Mouse (Mus musculus) T-helper 2 cell (primary cell): ENCODE results near the gene Cd247.

Experiments used
- in situ Hi-C: fragments of 300-600 bp; cut with MboI, MseI; formaldehyde crosslinking; loops from one replicate; pipeline ENCODE4 v1.15.1; 2025; ENCODE audit warnings: high pct_unique_total_duplicates

Cd247 gene

DNA sequence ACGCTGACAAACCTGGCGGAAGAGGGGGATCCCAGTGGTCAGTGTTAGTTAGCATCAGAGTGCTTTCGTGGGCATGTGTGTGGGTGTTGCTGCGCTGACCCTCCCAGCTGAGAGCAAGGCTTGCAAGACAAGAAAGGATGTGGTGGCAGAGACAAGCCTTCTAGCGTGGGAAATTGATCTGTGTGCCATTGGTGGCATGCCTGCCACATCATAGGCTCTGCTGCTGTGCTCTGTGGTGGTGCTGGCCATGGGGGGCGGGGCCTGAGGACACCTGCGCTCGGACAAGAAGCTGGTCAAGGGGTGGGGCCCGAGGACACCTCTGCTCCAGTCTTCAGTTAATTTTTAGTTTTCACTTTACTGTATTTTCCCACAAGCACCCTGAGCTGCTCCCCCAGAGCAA lies 27.9 kb downstream of the Cd247 start:
- in situ Hi-C loops, result no loop called here

DNA sequence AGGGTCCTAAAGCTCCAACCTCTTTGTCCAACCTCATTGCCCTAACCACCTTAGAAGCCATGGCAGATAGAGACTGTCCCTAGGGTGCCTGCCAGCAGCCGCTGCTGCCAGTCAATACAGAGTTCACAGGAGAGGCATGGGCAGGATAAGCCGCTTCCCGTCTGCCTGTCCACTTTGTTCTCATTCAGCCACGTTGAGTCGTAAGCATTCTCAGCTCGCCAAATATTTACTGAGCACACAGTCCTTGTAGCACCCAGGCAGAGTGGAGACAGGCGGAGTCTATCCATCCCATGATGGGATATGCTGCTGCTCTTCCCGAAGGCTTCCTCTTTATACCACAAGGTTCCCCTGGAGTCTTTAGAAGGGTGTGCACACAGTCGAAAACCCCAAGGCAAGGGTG lies 28.8 kb downstream of the Cd247 start:
- in situ Hi-C loops, result no loop called here

DNA sequence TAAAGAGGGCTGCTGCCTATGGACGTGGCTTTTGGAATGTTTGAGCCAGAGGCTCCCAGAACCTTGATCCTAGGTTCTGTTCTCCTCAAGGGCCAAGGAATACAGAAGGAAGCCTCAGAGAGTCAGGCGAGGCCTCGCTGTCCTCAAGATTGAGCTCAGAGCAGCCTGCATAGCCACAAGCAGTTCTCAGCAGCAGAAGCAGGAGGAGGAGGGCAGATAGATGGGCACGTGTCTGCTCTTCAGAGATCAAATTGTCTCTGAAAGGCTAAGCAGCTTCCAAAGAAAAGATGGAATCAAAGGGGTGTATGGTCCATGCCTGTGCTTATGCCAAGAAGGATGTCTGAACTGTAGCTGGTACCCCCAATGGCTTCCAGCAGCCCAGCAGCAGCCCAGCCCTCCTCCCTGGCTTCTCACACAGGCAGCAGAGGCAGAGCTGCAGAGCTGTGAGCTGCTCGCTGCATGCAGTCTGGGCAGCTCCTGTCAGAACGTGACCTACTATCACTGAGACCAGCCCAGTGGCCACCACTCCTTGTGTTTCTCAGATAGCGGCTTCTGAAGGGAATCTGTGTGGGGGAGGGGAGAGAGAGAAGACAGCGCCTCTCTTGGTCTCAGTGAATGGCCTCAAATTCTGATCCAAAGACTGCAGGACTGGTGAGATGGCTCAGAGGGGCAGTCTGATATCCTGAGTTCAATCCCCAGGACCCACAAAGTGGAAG lies 29.8 kb downstream of the Cd247 start:
- in situ Hi-C loops, result no loop called here

DNA sequence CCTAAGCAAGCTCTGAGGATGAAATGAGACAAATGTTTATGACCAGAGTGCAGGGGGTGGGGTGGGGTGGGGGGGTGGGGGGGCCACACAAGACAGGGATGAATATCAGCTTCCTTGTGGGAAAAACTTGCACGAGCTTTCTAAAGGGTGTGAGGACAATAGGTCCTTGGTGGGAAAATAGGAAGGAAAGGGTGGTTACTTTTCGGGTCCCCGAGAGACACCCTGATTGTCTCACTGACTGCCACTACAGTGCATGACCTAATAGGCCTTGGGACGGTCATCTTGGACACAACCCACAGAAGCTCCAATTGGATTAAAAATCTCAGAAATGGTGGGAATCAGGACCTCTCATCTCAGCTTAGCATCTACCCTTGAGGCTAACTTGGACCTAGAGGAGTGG lies 30.7 kb downstream of the Cd247 start:
- in situ Hi-C loops, result no loop called here

DNA sequence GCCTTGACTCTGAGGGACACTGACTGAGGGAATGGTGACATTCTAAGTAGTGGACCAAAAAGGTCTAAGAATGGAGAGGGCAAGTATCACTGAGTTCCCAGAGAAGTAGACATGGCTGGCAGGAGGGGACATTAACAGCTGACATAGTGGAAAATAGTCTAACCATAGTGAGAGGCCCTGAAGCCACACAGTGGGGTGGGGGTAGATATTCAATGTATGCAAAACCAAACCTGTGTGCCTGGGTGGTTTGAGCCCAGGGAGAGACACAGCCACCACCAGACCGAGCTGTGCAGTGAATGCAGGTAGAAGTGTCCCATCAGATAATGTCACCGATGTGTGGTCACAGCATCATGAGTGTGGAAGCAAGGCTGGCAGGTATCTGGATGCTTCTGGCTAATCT lies 33.5 kb downstream of the Cd247 start:
- in situ Hi-C loops, result no loop called here

DNA sequence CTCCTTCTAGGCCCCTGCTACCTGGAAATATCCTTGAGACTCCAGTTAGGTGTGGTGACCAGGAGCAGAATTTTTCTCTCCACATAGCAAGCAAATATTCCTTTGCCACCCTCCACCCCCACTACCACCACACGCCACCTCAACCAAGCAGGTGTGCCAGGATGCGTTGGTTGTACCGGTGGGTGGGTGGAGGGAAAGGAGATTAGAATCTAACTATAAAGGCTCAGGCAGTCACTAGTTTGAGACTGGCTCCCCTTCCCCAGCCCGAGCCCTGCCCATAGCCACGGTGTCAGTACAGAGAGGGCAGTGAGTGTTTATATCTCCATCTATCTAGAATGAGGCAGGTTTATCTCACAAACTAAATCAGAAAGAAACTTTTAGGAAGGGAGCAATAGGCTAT lies 39.7 kb downstream of the Cd247 start:
- in situ Hi-C loops, result loop anchor here (25.0 kb wide), 1 partner anchor 1566 kb away; no protein-coding TSS in a partner anchor

DNA sequence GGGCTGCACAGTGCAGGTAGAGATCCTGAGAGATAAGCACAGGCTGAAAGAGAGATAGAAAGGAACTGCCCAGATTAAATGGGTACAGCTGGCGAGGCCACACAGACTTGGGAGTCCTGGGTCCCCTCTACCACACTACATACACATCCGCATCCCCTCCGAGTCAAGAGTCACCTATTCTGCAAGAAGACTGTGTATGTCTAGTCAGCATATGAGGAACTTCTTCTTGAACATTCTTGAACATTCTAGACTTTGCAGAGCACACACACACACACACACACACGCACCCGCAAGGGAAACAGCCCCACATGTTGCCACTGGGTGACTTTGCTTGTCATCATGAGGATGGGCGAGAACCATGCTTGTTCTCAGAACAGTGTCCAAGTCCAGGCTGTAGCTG lies 40.1 kb downstream of the Cd247 start:
- in situ Hi-C loops, result loop anchor here (25.0 kb wide), 1 partner anchor 1566 kb away; no protein-coding TSS in a partner anchor

DNA sequence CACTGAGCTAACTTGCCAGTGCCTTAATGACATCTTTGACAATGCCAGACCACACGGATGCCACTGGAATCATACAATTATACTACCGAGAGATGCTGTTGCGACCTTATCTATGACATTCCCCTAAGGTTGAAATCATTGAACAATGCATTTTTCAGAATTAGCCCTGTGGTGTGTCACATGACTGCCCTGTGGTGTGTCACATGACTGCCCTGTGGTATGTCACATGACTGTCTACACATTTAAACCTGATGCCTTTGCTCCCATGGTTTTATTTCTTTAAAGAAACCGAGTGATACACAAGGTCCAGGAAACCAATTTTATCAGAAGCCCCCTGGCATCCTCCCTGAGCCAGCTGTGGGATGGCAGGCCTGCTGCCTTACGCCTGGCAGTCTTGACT lies 41.4 kb downstream of the Cd247 start:
- in situ Hi-C loops, result loop anchor here (25.0 kb wide), 1 partner anchor 1568 kb away; no protein-coding TSS in a partner anchor

DNA sequence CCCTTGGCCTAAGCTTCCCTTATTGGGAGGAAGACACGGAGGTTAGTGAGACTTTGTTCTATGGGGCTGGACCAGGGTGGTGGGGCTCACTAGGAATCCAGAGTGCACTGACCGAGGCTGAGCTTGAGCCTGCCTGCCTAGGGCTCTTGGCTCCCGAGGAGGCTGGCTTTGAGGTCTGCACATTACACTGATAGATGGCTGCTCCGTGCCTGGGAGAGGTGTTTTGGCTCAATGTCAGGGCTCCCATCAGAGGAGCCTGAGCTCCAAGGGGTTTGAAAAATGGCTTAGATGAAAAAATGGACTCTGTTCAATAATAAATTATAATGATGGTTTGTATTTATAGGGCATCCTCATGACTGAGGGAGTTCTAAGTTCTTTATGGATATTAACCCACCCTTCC lies 44.8 kb downstream of the Cd247 start:
- in situ Hi-C loops, result loop anchor here (25.0 kb wide), 1 partner anchor 1571 kb away; no protein-coding TSS in a partner anchor

DNA sequence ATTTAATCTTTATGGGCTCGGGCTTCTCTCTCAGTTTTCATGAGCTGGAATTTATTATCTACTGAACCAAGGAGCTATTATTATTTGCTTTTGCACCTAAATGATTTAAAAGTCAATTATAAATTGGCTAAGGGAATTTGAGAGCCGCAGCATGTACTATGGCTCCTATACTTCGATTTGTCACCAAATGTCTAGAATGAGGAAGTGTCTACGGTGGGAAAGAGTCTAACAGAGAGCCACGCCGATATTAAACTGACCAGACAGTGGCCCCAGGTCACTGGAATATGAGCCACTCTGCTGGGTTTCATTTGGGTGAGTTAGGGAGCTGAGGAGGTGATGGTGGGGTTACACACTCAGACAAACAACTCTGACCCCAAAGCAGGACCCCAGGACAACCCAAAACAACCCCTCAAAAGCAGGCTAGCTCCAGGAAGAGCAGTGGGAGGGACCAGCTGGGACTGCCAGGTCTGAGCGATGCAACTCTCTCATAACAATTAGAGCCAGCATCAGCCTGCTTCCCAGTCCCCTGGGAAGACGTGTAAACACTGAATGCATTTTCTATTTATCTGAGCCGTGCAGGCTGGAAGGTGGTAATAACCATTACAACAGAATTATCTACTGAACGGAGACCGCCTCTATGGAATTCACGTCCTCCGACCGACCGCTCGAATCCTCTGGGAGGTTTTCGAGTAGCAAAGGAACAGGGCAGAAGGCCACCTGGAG lies 45.6 kb downstream of the Cd247 start:
- in situ Hi-C loops, result loop anchor here (25.0 kb wide), 1 partner anchor 1572 kb away; no protein-coding TSS in a partner anchor

DNA sequence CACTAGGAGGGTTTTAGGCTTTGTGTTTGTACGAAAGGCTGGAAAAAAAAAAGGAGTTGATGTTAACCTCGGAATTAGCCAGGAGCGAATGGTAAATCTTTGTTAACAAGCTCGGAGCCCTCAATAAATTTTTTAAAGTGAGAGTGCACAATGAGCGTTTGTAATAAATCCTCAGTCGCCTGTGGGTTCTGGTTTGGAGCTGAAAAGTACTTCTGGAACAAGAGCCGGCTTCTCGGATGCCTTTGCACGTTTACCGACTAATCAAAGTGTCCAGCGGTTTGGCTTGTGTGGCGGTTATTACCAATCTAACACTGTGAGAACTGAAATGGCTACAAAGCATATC lies 46.1 kb downstream of the Cd247 start:
- in situ Hi-C loops, result loop anchor here (25.0 kb wide), 1 partner anchor 1572 kb away; no protein-coding TSS in a partner anchor

DNA sequence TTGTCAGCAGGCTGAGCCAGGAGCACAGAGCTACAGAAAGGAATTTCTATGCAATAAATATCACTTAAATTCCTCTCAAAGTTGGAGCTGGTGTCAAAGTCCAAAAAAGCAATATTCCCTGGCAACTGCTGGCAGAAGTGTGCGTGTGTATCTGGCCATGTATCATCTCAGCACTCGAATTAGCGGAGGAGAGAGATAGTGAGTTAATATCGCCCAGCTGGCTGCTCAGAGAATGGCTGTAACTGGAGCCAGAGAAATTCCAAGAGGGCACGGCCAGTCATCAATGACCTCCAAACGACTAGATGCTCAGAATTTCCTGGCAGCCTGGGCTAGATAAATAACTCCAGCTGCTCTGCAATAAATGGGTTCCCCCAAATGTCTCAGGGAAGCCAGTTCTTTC lies 48.0 kb downstream of the Cd247 start:
- in situ Hi-C loops, result loop anchor here (25.0 kb wide), 1 partner anchor 1574 kb away; no protein-coding TSS in a partner anchor

DNA sequence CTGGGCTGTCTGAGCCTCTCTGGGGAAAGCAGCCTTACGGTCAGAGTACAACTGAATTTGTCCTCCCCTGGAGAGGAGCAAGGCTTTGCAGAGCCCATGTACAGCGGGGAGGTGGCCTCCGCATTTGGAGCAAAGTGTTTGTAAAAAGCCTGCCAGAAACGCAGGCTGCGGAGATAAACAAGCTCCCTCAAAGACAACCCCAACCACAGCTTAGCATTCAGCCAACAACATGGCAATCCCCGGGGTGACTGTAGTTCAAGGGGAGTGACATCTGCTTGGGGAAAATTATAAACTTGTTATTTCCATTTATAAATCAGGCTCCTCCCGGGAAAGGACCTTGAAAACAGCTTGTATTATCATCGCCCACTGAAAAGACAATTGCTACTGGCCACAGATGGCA lies 49.1 kb downstream of the Cd247 start:
- in situ Hi-C loops, result loop anchor here (25.0 kb wide), 1 partner anchor 1575 kb away; no protein-coding TSS in a partner anchor

DNA sequence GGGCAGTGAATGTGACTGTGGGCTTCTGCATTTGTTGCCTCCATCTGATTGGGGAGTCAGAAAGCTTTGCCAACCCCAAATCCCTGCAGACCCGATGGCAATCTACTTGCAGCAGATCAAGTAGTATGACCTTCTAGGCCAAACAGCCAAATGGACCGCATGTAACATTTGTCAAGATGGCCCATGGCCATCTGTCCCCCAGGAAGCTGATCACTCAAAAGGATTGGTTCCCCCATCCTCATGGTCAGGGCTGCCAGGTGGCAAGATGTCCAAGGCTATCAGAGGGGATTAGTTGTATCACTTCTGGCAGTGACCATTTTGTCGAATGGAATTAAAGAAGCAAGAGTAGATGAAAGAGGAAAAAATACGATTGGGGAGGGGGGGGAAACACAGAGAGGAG lies 50.7 kb downstream of the Cd247 start:
- in situ Hi-C loops, result loop anchor here (25.0 kb wide), 1 partner anchor 1577 kb away; no protein-coding TSS in a partner anchor

DNA sequence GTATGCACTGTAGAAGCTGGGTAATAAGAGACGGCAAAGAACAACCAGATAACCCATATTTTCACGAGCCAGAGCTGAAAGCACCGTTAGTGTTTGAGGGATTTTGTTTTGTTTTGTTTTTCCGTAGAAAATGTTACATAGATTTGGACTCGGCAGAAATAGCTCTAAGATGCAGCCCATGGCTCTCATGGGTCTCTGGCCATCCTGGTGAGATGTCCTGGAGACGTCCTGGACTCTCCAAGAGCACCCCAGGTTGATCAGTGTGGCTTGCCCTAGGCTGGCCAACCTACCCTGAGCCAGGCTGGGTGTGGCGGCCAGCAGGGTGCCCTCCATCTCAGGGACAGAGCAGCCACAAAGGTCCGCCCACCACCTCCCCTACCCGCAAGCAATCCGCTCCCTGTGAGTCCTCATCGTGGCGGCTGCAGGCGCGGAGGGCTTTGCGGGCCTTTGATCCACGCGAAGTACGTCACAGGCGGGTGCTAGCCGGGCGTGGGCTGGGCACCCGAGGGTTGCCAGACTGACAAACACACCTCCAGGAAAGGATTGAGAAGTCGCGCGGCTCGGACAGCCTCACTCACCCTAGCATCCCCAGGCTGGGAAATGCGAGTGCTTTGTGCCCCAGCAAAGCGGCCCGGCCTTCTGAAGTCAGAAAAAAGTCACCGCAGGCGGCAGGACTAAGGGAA lies 52.2 kb downstream of the Cd247 start:
- in situ Hi-C loops, result loop anchor here (25.0 kb wide), 1 partner anchor 1578 kb away; no protein-coding TSS in a partner anchor

DNA sequence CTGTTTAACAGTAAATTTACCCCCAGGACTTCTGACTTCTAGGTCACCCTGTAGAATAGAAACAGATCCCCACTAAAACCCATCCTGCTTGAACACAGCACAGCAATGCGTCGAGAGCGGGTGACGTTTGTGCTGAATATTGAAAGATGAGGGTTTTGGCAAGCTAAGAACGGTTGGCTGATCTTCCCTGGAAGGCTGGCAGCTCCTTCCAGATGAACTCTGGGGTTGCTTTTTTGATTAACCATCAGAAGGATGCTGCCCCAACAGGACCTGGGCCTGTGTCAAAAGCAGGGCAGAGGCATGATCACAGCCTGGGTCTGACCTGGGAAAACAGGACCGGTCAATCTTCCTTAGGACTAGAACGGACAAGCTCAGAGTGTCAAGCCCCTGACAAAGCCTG lies 53.7 kb downstream of the Cd247 start:
- in situ Hi-C loops, result loop anchor here (25.0 kb wide), 1 partner anchor 1580 kb away; no protein-coding TSS in a partner anchor

DNA sequence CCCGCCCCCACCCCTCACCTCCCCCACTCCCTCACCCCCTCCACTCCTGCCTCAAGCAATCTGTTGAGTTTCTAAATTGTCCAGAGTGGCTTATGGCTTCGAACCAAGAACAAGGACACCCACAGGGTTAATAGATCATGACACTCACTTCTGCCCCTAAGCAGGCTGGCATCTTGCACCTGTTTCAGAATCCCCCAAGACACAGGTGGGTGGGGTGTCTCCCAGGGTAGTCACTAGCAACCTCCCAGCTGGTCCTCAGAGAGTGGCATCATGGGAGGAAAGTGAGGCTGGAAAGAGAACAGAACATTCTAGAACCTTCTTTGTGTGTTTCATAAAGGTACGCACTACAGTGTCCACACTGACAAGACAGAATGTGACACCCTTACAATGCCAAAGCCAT lies 55.1 kb downstream of the Cd247 start:
- in situ Hi-C loops, result loop anchor here (25.0 kb wide), 1 partner anchor 1581 kb away; no protein-coding TSS in a partner anchor

DNA sequence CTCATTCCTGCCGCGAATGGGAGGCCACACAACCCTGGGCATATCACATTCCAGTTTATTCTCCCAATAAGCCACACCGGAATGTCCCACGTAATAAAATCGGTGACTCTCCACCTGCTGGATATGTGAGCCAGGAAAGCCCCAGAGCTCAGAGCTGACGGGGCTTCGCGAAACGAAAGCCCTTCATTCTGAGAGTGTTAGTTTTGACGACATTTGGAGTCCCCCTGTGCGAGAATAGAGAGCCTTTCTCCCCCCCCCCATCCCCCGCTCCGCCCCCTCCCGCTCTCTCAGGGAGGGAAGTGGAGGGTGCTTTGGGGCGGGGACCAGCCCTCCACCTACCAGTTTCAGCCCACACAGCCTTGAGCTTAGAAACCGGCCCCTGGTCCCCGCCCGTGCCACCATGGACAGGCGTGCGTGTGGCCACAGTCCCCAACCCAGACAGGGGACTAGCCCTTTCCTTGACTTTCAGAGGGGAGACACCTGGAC lies 56.0 kb downstream of the Cd247 start:
- in situ Hi-C loops, result loop anchor here (25.0 kb wide), 1 partner anchor 1582 kb away; no protein-coding TSS in a partner anchor

DNA sequence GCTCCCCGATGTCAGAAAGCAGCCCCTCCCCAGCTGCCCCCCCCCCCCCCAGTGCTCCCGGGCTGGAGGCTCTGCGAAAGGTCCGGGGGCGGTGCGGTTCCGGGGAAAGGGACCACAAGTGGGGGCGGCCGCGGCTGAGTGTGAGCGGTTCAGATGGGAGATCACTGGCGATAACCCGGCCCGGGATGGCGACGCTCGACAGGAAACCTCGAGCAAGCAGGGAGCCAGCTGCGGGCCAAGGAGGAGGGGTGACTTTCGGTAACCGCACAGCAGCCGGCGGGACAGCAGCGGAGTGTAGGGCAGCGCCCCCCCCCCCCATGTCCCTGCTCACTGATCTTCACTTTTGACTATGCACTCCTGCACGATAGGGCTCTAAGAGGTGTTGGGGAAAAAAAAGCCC lies 56.5 kb downstream of the Cd247 start:
- in situ Hi-C loops, result loop anchor here (5.0 to 25.0 kb wide), 3 partner anchors 43 to 1583 kb away; no protein-coding TSS in a partner anchor

DNA sequence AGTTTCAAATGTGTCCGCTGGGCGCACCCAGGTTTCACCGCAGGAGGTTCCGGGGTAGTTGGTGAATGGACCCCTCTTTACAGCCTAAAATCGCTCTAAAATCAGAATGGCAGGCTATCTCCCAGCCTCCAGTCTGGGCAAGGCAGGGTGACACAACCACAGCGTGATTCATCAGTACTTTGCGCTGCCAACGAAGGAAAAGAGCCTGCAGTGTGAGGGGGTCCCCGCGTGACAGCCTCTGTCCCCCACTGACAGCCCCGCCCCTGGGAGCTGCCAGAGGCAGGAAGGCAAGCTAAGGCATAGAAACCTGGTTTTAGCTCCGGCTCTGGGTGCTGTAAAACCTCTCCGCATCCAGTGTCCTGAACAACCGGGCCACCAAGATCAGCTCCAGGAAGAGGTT lies 56.9 kb downstream of the Cd247 start:
- in situ Hi-C loops, result loop anchor here (5.0 to 25.0 kb wide), 3 partner anchors 43 to 1583 kb away; no protein-coding TSS in a partner anchor

DNA sequence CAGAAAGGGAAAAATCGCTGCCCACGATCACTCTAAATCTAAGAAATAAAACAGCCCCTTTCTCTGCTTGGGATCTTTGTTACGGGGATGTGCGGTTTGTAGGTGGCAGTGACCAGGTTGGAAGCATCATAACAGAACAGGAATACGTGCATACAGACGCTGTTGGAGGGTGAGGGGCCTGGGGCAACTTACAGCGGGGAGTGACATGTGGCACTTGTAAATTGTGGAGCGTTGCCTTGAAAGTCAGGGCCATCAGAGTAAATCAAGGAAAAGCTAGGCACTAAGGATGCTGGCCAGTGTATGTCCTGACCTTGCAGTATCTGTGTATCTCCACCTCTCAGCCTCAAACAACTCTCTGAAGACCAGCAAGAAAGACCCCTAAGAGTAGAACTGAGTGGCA lies 59.9 kb downstream of the Cd247 start:
- in situ Hi-C loops, result loop anchor here (5.0 to 25.0 kb wide), 3 partner anchors 46 to 1586 kb away; no protein-coding TSS in a partner anchor
